Mouse (Mus musculus) spleen, postnatal 14 days (tissue): Measurements from ENCODE around the gene Krtap5-4.
"Not testable (repeated sequence)": the region's sequence is repeated elsewhere in the genome, so short reads cannot be mapped to it uniquely, and the experiment has no call there.

Experiments used
- DNase-seq, 2 experiments: peaks; one replicate each; pipeline ENCODE4 v3.0.0; 2021 to 2022; ENCODE audit warnings: low spot score in 2 of 2

Krtap5-4 gene

GRCm38 (mm10) chr7:142303249-142303648 is at the start of gene Krtap5-4:
Gene Krtap5-4, plus strand, starts transcription at chr7:142303549.
- DNase-seq = no peak

- DNase-seq = no peak
These were observed 47.8 kb upstream of the Krtap5-4 start for GRCm38 (mm10) chr7:142255517-142255916.

- not testable (repeated sequence) for DNase-seq
These were observed 45.1 kb upstream of the Krtap5-4 start, which contains the start of gene Gm2431 for GRCm38 (mm10) chr7:142258254-142258653. Gene Gm2431, minus strand, starts transcription at chr7:142258354.

- not testable (repeated sequence) for DNase-seq
These were observed 29.1 kb upstream of the Krtap5-4 start, which contains the start of gene Gm4559 for GRCm38 (mm10) chr7:142274263-142274662. Gene Gm4559, minus strand, starts transcription at chr7:142274363.

GRCm38 (mm10) chr7:142278183-142278582 is 25.2 kb upstream of the Krtap5-4 start:
- peak in 1 of 2 experiments; percentile 25 for DNase-seq

- not testable (repeated sequence) for DNase-seq
These were observed 24.1 kb upstream of the Krtap5-4 start for GRCm38 (mm10) chr7:142279291-142279690.

GRCm38 (mm10) chr7:142282847-142283246 is 20.5 kb upstream of the Krtap5-4 start:
- DNase-seq = not testable (repeated sequence)

GRCm38 (mm10) chr7:142284023-142284591 is 19.2 kb upstream of the Krtap5-4 start:
- DNase-seq = peak in 1 of 2 experiments; percentile 28

- DNase-seq = peak; percentile 68 to 81
These were observed 18.7 kb upstream of the Krtap5-4 start for GRCm38 (mm10) chr7:142284615-142285080.

GRCm38 (mm10) chr7:142285130-142285835 is 18.1 kb upstream of the Krtap5-4 start:
- no peak for DNase-seq

- not testable (repeated sequence) for DNase-seq
These were observed 17.3 kb upstream of the Krtap5-4 start for GRCm38 (mm10) chr7:142285910-142286612.

- DNase-seq = not testable (repeated sequence)
These were observed 9.5 kb upstream of the Krtap5-4 start for GRCm38 (mm10) chr7:142293851-142294250.

- no peak for DNase-seq
These were observed 7.9 kb upstream of the Krtap5-4 start for GRCm38 (mm10) chr7:142295418-142295817.

- DNase-seq = not testable (repeated sequence)
These were observed 7.2 kb upstream of the Krtap5-4 start for GRCm38 (mm10) chr7:142296108-142296507.

- not testable (repeated sequence) for DNase-seq
These were observed 6.3 kb upstream of the Krtap5-4 start, which contains the start of gene Krtap5-1 for GRCm38 (mm10) chr7:142297018-142297417. Gene Krtap5-1, minus strand, starts transcription at chr7:142297118.

GRCm38 (mm10) chr7:142303929-142304328 is 580 bp downstream of the Krtap5-4 start:
- DNase-seq = not testable (repeated sequence)

GRCm38 (mm10) chr7:142314600-142315285 is 11.4 kb downstream of the Krtap5-4 start:
- DNase-seq = no peak

- no peak for DNase-seq
These were observed 13.2 kb downstream of the Krtap5-4 start for GRCm38 (mm10) chr7:142316558-142316957.

- DNase-seq = no peak
These were observed 13.9 kb downstream of the Krtap5-4 start for GRCm38 (mm10) chr7:142317216-142317615.

GRCm38 (mm10) chr7:142319124-142319523 is 15.8 kb downstream of the Krtap5-4 start:
- DNase-seq = no peak

GRCm38 (mm10) chr7:142320906-142321305 is 17.6 kb downstream of the Krtap5-4 start:
- DNase-seq = no peak
